Mouse (Mus musculus): ENCODE measurements around the gene Slc15a5.
"Not testable (repeated sequence)": the region's sequence is repeated elsewhere in the genome, so short reads cannot be mapped to it uniquely, and the experiment has no call there.

Gene Slc15a5

GRCm38 (mm10) chr6:138079816-138080215, at the start of gene Slc15a5:
TSS of gene Slc15a5 (minus strand) at chr6:138079916.
- DNase-seq: no peak

- DNase-seq: no peak
These were observed 48.9 kb upstream of the Slc15a5 start for GRCm38 (mm10) chr6:138128392-138129335.

- no peak for DNase-seq
These were observed 37.8 kb upstream of the Slc15a5 start for GRCm38 (mm10) chr6:138117496-138117895.

GRCm38 (mm10) chr6:138104559-138104958, 24.8 kb upstream of the Slc15a5 start:
- DNase-seq: no peak

GRCm38 (mm10) chr6:138102940-138103339, 23.2 kb upstream of the Slc15a5 start:
- DNase-seq: no peak

- no peak for DNase-seq
These were observed 22.1 kb upstream of the Slc15a5 start for GRCm38 (mm10) chr6:138101843-138102242.

GRCm38 (mm10) chr6:138099646-138100045, 19.9 kb upstream of the Slc15a5 start:
- DNase-seq: no peak

- DNase-seq: no peak
These were observed 15.3 kb upstream of the Slc15a5 start for GRCm38 (mm10) chr6:138095060-138095459.

- no peak for DNase-seq
These were observed 12.7 kb upstream of the Slc15a5 start for GRCm38 (mm10) chr6:138092432-138092831.

- DNase-seq: no peak
These were observed 9.4 kb upstream of the Slc15a5 start for GRCm38 (mm10) chr6:138089084-138089483.

- not testable (repeated sequence) for DNase-seq
These were observed 6.7 kb upstream of the Slc15a5 start for GRCm38 (mm10) chr6:138086421-138086820.

- DNase-seq: no peak
These were observed 1.2 kb upstream of the Slc15a5 start for GRCm38 (mm10) chr6:138080778-138081549.

- DNase-seq: no peak
These were observed 1.9 kb downstream of the Slc15a5 start for GRCm38 (mm10) chr6:138077681-138078439.

- DNase-seq: no peak
These were observed 4.0 kb downstream of the Slc15a5 start for GRCm38 (mm10) chr6:138075723-138076122.

- no peak for DNase-seq
These were observed 6.2 kb downstream of the Slc15a5 start for GRCm38 (mm10) chr6:138073540-138073939.

GRCm38 (mm10) chr6:138072963-138073339, 6.8 kb downstream of the Slc15a5 start:
- no peak for DNase-seq

- DNase-seq: no peak
These were observed 7.4 kb downstream of the Slc15a5 start for GRCm38 (mm10) chr6:138072110-138072962.

- no peak for DNase-seq
These were observed 8.1 kb downstream of the Slc15a5 start for GRCm38 (mm10) chr6:138071505-138072107.

- DNase-seq: no peak
These were observed 8.8 kb downstream of the Slc15a5 start for GRCm38 (mm10) chr6:138070720-138071504.

GRCm38 (mm10) chr6:138069921-138070320, 9.8 kb downstream of the Slc15a5 start:
- no peak for DNase-seq

- DNase-seq: no peak
These were observed 24.1 kb downstream of the Slc15a5 start for GRCm38 (mm10) chr6:138055572-138055971.
